Mouse (Mus musculus) heart, postnatal 0 days (tissue): ENCODE measurements at regions not wholly inside any gene's neighbourhood (a gene's known extent, or its start where the extent isn't known, plus 50 kb on each side); places are given as distances from the start of the nearest gene placed in this dataset.

Experiments used
- ATAC-seq: fragments of 200-750 bp; cut with Nextera tagmentation; 2 replicates; pipeline ENCODE4 v1.8.0; 2017; ENCODE audit warnings: low read depth, moderate number of reproducible peaks, moderate library complexity; ENCODE audit not compliant: insufficient read depth
- DNase-seq: peaks from one replicate; pipeline ENCODE4 v3.0.0-alpha.2; 2016; ENCODE audit warnings: low spot score
- H3K27ac ChIP-seq: fragments of 300-500 bp; sonication (generic); 2 replicates; pipeline ENCODE4 v1.5.1; 2014; ENCODE audit warnings: low read depth, mild to moderate bottlenecking
- H3K27me3 ChIP-seq: fragments of 300-500 bp; sonication (generic); 2 replicates; pipeline ENCODE4 v1.6.1; 2014; ENCODE audit warnings: low read length, mixed read lengths; ENCODE audit not compliant: control insufficient read depth, insufficient read depth
- H3K36me3 ChIP-seq: fragments of 300-500 bp; sonication (generic); replicated peaks from 2 replicates; pipeline ENCODE4 v1.6.1; 2014; ENCODE audit warnings: low read length, mixed read lengths; ENCODE audit not compliant: control insufficient read depth, insufficient read depth
- H3K4me1 ChIP-seq: fragments of 300-500 bp; sonication (generic); 2 replicates; pipeline ENCODE4 v1.6.1; 2014; ENCODE audit warnings: antibody characterized with exemption; ENCODE audit not compliant: control insufficient read depth, insufficient read depth
- H3K4me2 ChIP-seq: fragments of 300-500 bp; sonication (generic); 2 replicates; pipeline ENCODE4 v1.6.1; 2014; ENCODE audit warnings: low read depth, mild to moderate bottlenecking, low read length, moderate library complexity
- H3K4me3 ChIP-seq: fragments of 300-500 bp; sonication (generic); 2 replicates; pipeline ENCODE4 v1.5.1; 2014; ENCODE audit warnings: low read depth, low read length
- H3K9ac ChIP-seq: fragments of 300-500 bp; sonication (generic); replicated peaks from 2 replicates; pipeline ENCODE4 v1.6.1; 2014; ENCODE audit warnings: low read depth, low read length, mixed read lengths
- H3K9me3 ChIP-seq: fragments of 300-500 bp; sonication (generic); replicated peaks from 2 replicates; pipeline ENCODE4 v1.6.1; 2016; ENCODE audit warnings: low read length; ENCODE audit not compliant: control insufficient read depth
- CTCF ChIP-seq: IDR thresholded peaks from 2 replicates; pipeline ENCODE4 v1.5.1; 2016; ENCODE audit warnings: antibody characterized with exemption, control low read depth, low read depth
- EP300 ChIP-seq: IDR thresholded peaks from 2 replicates; pipeline ENCODE4 v1.6.1; 2016; ENCODE audit warnings: antibody characterized with exemption, low read depth
- WGBS: fragments of 180-500 bp; shearing (Covaris S2); extraction: QIAGEN DNeasy Blood & Tissue Kit; methylation state at CpG from one replicate; pipeline ENCODE4 v1.1.7; 2014; 5-methylcytosine and 5-hydroxymethylcytosine counted together

DNA sequence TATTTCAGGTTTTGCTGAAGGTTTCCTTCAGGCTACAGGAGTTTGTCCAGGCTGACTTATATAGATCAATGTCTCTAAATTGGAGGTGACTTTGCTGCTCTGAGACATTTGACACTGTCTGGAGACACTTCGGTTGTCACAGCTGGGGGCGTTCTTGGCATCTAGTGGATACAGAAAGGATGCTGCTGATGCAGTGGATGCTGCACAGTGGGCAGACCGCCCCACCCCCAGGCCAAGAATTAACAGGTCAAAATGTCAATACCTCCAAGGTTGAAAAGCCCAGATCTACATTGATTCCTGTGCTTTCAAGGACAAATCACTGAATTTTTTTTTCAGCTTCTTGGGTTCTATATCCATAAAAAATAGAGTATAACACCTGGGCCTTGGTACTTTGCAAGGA is 312.3 kb downstream of the Cenpc1 start:
- no peaks in the 10 kb centered on the region for H3K27me3 ChIP-seq
- ATAC-seq (no peak), DNase-seq (no peak)
- TF ChIP-seq EP300 (no peak), CTCF (no peak)
- no peak overlapping the region for H3K9ac ChIP-seq
- no peak overlapping the region for H3K4me3 ChIP-seq
- no peaks in the 10 kb centered on the region for H3K4me1 ChIP-seq
- H3K9me3 ChIP-seq = no peaks in the 10 kb centered on the region
- no peak overlapping the region for H3K27ac ChIP-seq
- WGBS = 84% methylated on average over 3 of the region's 3 CpGs
- no peaks in the 10 kb centered on the region for H3K36me3 ChIP-seq
- H3K4me2 ChIP-seq = no peak overlapping the region

DNA sequence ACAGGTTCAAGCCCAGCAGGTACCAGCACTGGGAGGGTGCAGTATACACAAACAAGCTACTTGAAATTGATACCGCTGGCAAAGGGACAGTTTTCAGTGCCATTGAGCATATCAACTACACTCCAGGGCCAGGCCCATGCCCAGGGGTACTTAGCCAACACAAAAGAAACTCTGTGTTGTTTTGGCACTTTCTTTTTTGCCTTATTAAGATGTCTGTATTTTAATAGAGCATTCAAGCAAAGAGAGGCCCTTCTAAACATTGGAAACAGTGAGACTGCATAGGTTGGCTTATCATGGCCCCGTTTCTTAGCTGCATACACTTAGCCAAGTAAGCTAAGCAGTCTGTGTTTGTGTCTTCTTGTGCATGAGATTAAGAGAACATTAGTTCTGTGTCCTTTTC is 313.7 kb downstream of the Cenpc1 start:
- Histone ChIP-seq H3K27me3 (no peaks in the 10 kb centered on the region), H3K9ac (no peak overlapping the region), H3K9me3 (no peaks in the 10 kb centered on the region), H3K36me3 (no peaks in the 10 kb centered on the region), H3K4me2 (no peak overlapping the region), H3K4me3 (no peak overlapping the region), H3K4me1 (no peaks in the 10 kb centered on the region), H3K27ac (no peak overlapping the region)
- WGBS = 63% methylated on average over 2 of the region's 2 CpGs
- ATAC-seq = no peak
- DNase-seq = no peak
- TF ChIP-seq CTCF (no peak), EP300 (no peak)

DNA sequence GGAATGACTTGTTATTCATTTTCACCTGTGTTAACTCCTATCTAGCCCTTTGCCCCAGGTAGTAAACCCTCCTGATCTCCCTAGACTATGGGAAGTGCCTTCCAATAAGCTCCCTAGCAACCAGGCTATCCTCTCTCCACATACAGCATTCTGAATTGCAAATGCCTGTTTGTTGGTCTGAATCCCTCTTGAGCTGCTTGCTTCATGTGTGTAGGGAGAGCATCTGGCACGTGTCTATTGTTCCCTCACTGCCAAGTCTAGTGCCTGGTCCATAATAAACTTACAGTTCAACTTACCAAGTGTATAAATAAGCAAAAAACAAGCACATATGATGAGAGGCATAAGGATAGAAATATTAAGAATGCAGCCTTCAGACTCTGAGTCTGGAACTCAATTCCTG is 314.5 kb downstream of the Cenpc1 start:
- 41% methylated on average over 1 of the region's 1 CpGs for WGBS
- DNase-seq (no peak), ATAC-seq (no peak)
- TF ChIP-seq CTCF (no peak), EP300 (no peak)
- H3K9ac ChIP-seq = no peak overlapping the region
- H3K4me2 ChIP-seq = no peak overlapping the region
- no peaks in the 10 kb centered on the region for H3K9me3 ChIP-seq
- no peak overlapping the region for H3K4me3 ChIP-seq
- no peak overlapping the region for H3K27ac ChIP-seq
- H3K36me3 ChIP-seq = no peaks in the 10 kb centered on the region
- no peaks in the 10 kb centered on the region for H3K4me1 ChIP-seq
- no peaks in the 10 kb centered on the region for H3K27me3 ChIP-seq

DNA sequence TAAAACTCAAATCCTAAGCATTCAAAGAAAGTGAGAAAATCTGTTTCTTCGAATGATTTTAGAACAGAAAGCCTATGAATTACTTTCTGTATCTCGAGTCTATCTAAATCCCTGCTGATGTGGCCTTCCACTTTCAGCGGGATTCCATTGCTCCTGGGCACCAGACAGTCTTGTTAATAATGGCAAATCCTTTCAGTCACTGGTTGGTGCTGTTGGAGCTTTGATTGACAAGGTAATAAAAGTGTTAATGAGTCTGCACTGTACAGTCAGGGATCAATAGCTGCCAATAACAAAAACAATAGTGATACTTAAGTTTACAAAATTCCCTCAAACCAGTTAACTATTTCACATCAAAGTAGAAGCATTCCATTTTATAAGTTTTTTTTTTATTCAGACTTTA is 335.8 kb downstream of the Cenpc1 start:
- WGBS = 58% methylated on average over 3 of the region's 3 CpGs
- TF ChIP-seq CTCF = no peak
- ATAC-seq (no peak), DNase-seq (no peak)
- Histone ChIP-seq H3K4me3 (no peak overlapping the region), H3K27ac (no peak overlapping the region), H3K4me2 (no peak overlapping the region), H3K9ac (no peak overlapping the region), H3K4me1 (no peaks in the 10 kb centered on the region), H3K9me3 (no peaks in the 10 kb centered on the region), H3K27me3 (no peaks in the 10 kb centered on the region), H3K36me3 (no peaks in the 10 kb centered on the region)

DNA sequence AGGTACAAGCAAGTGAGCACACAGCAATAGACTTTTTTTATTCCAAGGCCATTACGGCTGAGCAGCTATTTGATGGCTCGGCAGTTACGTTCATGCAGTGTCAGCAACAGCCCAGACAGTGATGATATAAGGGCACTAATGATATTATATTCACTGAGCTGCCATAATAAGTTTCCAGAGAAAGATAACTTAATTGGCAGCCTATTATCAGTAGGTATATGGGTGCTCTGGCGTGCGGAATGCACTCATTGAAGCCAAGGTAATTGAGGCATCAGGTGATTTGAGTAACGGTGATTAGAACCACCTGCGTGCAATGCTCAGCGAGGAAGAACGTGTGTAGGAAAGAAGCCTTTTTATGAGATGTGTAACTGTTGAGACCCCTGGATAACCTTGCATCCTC is 358.0 kb downstream of the Cenpc1 start:
- H3K27ac ChIP-seq = no peak overlapping the region
- no peak for TF ChIP-seq CTCF
- TF ChIP-seq EP300 = no peak
- no peak overlapping the region for H3K4me3 ChIP-seq
- H3K4me1 ChIP-seq = no peaks in the 10 kb centered on the region
- H3K27me3 ChIP-seq = no peaks in the 10 kb centered on the region
- no peaks in the 10 kb centered on the region for H3K36me3 ChIP-seq
- H3K9me3 ChIP-seq = no peaks in the 10 kb centered on the region
- no peak overlapping the region for H3K4me2 ChIP-seq
- ATAC-seq (no peak), DNase-seq (no peak)
- no peak overlapping the region for H3K9ac ChIP-seq
- 79% methylated on average over 9 of the region's 9 CpGs for WGBS

DNA sequence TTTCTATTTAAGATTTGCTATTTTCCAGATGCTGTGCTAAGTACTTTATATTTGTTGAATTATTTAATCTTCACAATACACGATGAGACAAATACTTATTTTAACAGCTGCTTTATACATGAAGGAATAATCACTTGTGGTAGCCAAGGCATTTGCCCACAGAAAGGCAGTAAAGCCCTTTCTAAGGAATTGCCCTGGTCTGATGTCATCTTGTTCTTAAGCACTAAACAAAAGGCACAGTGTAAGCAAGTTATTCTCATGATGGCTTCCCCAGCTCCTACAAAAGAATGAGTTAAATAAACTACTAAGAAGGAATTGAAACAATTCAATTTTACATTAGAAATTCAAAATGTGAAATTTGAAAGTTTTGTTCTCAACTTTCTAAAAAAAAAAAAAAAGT is 358.8 kb downstream of the Cenpc1 start:
- H3K27ac ChIP-seq = no peak overlapping the region
- no peaks in the 10 kb centered on the region for H3K27me3 ChIP-seq
- H3K4me3 ChIP-seq = no peak overlapping the region
- no peak overlapping the region for H3K9ac ChIP-seq
- H3K4me2 ChIP-seq = no peak overlapping the region
- no peaks in the 10 kb centered on the region for H3K36me3 ChIP-seq
- ATAC-seq (no peak), DNase-seq (no peak)
- H3K4me1 ChIP-seq = no peaks in the 10 kb centered on the region
- no peaks in the 10 kb centered on the region for H3K9me3 ChIP-seq
- 48% methylated on average over 1 of the region's 1 CpGs for whole genome bisulfite sequencing
- TF ChIP-seq EP300 (no peak), CTCF (no peak)
